Mouse (Mus musculus) myocyte (in vitro differentiated cells): ENCODE results near the gene Zdhhc21.

Experiments used
- E2F4 ChIP-seq: IDR thresholded peaks from one replicate; pipeline ENCODE4 v1.6.1; 2011; ENCODE audit warnings: mild to moderate bottlenecking, control low read depth, moderate library complexity; ENCODE audit not compliant: insufficient read depth
- MAX ChIP-seq: IDR thresholded peaks from one replicate; pipeline ENCODE4 v1.6.1; 2011; ENCODE audit warnings: low read depth, mild to moderate bottlenecking, control low read depth
- MYOD1 ChIP-seq, 3 experiments: IDR thresholded peaks; one replicate each; pipeline ENCODE4 v1.6.1; 2011; ENCODE audit warnings: control low read depth in 2 of 3, low read depth in 2 of 3, mild to moderate bottlenecking in 2 of 3, moderate library complexity in 1 of 3; ENCODE audit not compliant: insufficient read length in 2 of 3, control insufficient read depth in 1 of 3
- POLR2A ChIP-seq: IDR thresholded peaks from one replicate; pipeline ENCODE4 v1.6.1; 2011; ENCODE audit warnings: low read depth, mild to moderate bottlenecking, control low read depth, moderate library complexity; ENCODE audit not compliant: insufficient read length
- POLR2AphosphoS2 ChIP-seq: IDR thresholded peaks from one replicate; pipeline ENCODE4 v1.6.1; 2011; ENCODE audit warnings: low read depth, control low read depth; ENCODE audit not compliant: insufficient read length
- SRF ChIP-seq: IDR thresholded peaks from one replicate; pipeline ENCODE4 v1.6.1; 2011; ENCODE audit warnings: low read depth; ENCODE audit not compliant: control insufficient read depth, insufficient read length
- TCF3 ChIP-seq: IDR thresholded peaks from one replicate; pipeline ENCODE4 v1.6.1; 2011; ENCODE audit warnings: low read depth, control low read depth; ENCODE audit not compliant: insufficient read length

GRCm38 (mm10) chr4:82817833-82818232 lies 41.9 kb downstream of the Zdhhc21 start:
- TF ChIP-seq POLR2A (no peak), TCF3 (no peak), SRF (no peak), MAX (no peak), MYOD1 (IDR thresholded peaks at IDR 0.05; ENCODE audit: control insufficient read depth in 1 of 3, insufficient read length in 2 of 3, low read depth in 2 of 3) (no peak), POLR2AphosphoS2 (no peak), E2F4 (no peak)
